Mouse (Mus musculus): ENCODE results near the gene Gbp6. TPM values are rescaled to one million over a fixed set of nuclear protein-coding genes. Genes with fewer than 3 reads are reported as not detected.
"Not testable (repeated sequence)": the region's sequence is repeated elsewhere in the genome, so short reads cannot be mapped to it uniquely, and the experiment has no call there.

Gene Gbp6
- polyA plus RNA-seq, 1 experiment from 2014 or later = 0.19 TPM

DNA sequence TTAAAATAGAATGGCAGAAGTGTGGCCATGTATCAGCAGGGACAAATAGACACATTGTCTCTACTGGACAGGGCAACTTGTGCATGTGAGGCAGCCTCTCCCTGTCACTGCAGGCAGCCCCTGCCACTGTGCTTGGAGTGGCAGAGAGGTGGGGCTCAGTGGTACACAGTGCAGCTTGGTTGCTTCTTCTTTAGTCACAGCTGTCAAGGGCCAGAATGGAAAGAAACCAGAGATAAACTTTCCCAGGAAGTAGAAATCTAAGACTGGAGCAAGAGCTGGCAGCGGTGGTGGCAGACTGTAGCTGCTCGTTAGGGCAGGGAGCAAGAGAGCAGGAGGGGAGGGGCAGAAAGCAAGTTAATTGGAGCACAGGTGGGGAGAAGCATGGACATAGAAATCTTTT, 8.0 kb upstream of the Gbp6 start:
- no peaks in the 10 kb centered on the region for H3K27me3 ChIP-seq (ENCODE audit: control insufficient read depth, insufficient read depth, low read length)
- no peak overlapping the region for H3K4me2 ChIP-seq (ENCODE audit: low read depth, low read length)
- no peak overlapping the region for H3K27ac ChIP-seq (ENCODE audit: low read depth, low read length)
- 49% methylated on average over 2 of the region's 2 CpGs for WGBS
- no peaks in the 10 kb centered on the region for H3K9me3 ChIP-seq (ENCODE audit: control insufficient read depth, low read length)
- ATAC-seq (ENCODE audit: low read depth) = no peak
- no peaks in the 10 kb centered on the region for H3K4me1 ChIP-seq (ENCODE audit: control insufficient read depth, insufficient read depth, low read length)
- no peaks in the 10 kb centered on the region for H3K36me3 ChIP-seq (ENCODE audit: control insufficient read depth, insufficient read depth, low read length)
- H3K9ac ChIP-seq (replicated peaks; ENCODE audit: low read depth, low read length) = no peak overlapping the region
- H3K4me3 ChIP-seq (ENCODE audit: low read depth, low read length) = no peak overlapping the region

- H3K4me1 ChIP-seq (ENCODE audit: control insufficient read depth, insufficient read depth, low read length) = no peaks in the 10 kb centered on the region
- no peak overlapping the region for H3K4me2 ChIP-seq (ENCODE audit: low read depth, low read length)
- 68% methylated on average over 3 of the region's 3 CpGs for WGBS
- no peak for ATAC-seq (ENCODE audit: low read depth)
- H3K36me3 ChIP-seq (ENCODE audit: control insufficient read depth, insufficient read depth, low read length) = no peaks in the 10 kb centered on the region
- H3K27me3 ChIP-seq (ENCODE audit: control insufficient read depth, insufficient read depth, low read length) = no peaks in the 10 kb centered on the region
- no peaks in the 10 kb centered on the region for H3K9me3 ChIP-seq (ENCODE audit: control insufficient read depth, low read length)
- no peak overlapping the region for H3K4me3 ChIP-seq (ENCODE audit: low read depth, low read length)
- H3K27ac ChIP-seq (ENCODE audit: low read depth, low read length) = no peak overlapping the region
- H3K9ac ChIP-seq (replicated peaks; ENCODE audit: low read depth, low read length) = no peak overlapping the region
Observed at GRCm38 (mm10) chr5:105295746-105296145, 2.2 kb upstream of the Gbp6 start.

- Histone ChIP-seq H3K9ac (replicated peaks; ENCODE audit: low read depth, low read length) (no peak overlapping the region), H3K4me2 (ENCODE audit: low read depth, low read length) (no peak overlapping the region), H3K4me1 (ENCODE audit: control insufficient read depth, insufficient read depth, low read length) (no peaks in the 10 kb centered on the region), H3K4me3 (ENCODE audit: low read depth, low read length) (no peak overlapping the region), H3K27me3 (ENCODE audit: control insufficient read depth, insufficient read depth, low read length) (no peaks in the 10 kb centered on the region), H3K9me3 (ENCODE audit: control insufficient read depth, low read length) (no peaks in the 10 kb centered on the region), H3K36me3 (ENCODE audit: control insufficient read depth, insufficient read depth, low read length) (no peaks in the 10 kb centered on the region), H3K27ac (ENCODE audit: low read depth, low read length) (no peak overlapping the region)
- ATAC-seq (ENCODE audit: low read depth) = no peak
- 81% methylated on average over 1 of the region's 1 CpGs for WGBS
Observed at GRCm38 (mm10) chr5:105292492-105292891, 1.0 kb downstream of the Gbp6 start.

- H3K4me1 ChIP-seq (ENCODE audit: control insufficient read depth, insufficient read depth, low read length); H3K9ac ChIP-seq (replicated peaks; ENCODE audit: low read depth, low read length); H3K9me3 ChIP-seq (ENCODE audit: control insufficient read depth, low read length); H3K4me3 ChIP-seq (ENCODE audit: low read depth, low read length); H3K27ac ChIP-seq (ENCODE audit: low read depth, low read length); H3K36me3 ChIP-seq (ENCODE audit: control insufficient read depth, insufficient read depth, low read length); H3K27me3 ChIP-seq (ENCODE audit: control insufficient read depth, insufficient read depth, low read length); H3K4me2 ChIP-seq (ENCODE audit: low read depth, low read length); ATAC-seq (ENCODE audit: low read depth): not testable (repeated sequence)
- 81% methylated on average over 3 of the region's 3 CpGs for WGBS
Observed at GRCm38 (mm10) chr5:105290921-105291320, 2.6 kb downstream of the Gbp6 start.

GRCm38 (mm10) chr5:105260673-105261072, 32.8 kb downstream of the Gbp6 start:
- not testable (repeated sequence) for H3K36me3 ChIP-seq (ENCODE audit: control insufficient read depth, insufficient read depth, low read length); H3K27me3 ChIP-seq (ENCODE audit: control insufficient read depth, insufficient read depth, low read length); H3K4me2 ChIP-seq (ENCODE audit: low read depth, low read length); H3K4me1 ChIP-seq (ENCODE audit: control insufficient read depth, insufficient read depth, low read length); H3K27ac ChIP-seq (ENCODE audit: low read depth, low read length); H3K9ac ChIP-seq (replicated peaks; ENCODE audit: low read depth, low read length); H3K9me3 ChIP-seq (ENCODE audit: control insufficient read depth, low read length); H3K4me3 ChIP-seq (ENCODE audit: low read depth, low read length); ATAC-seq (ENCODE audit: low read depth)
- WGBS = no CpG with 5 or more reads among the region's 3 CpGs

DNA sequence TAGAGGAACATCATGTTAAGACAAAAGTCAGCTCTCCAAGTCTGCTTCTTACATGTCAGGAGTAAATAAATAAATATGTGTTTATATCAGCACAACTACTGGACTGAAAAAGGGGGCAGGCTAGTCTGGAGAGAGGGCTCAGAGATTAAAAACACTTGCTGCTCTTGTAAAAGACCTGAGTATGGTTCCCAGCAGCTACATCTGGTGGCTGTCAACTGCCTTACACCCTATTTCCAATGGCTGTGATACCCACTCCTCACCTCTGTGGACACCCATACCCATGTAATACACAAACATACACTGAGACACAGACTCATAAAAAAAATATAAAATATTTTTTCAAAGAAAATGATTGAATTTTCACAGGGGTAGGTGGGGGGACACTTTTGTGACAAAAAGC, 41.0 kb downstream of the Gbp6 start:
- Histone ChIP-seq H3K9ac (replicated peaks; ENCODE audit: low read depth, low read length) (no peak overlapping the region), H3K4me1 (ENCODE audit: control insufficient read depth, insufficient read depth, low read length) (no peaks in the 10 kb centered on the region), H3K4me3 (ENCODE audit: low read depth, low read length) (no peak overlapping the region), H3K27me3 (ENCODE audit: control insufficient read depth, insufficient read depth, low read length) (no peaks in the 10 kb centered on the region), H3K4me2 (ENCODE audit: low read depth, low read length) (no peak overlapping the region), H3K9me3 (ENCODE audit: control insufficient read depth, low read length) (no peaks in the 10 kb centered on the region), H3K36me3 (ENCODE audit: control insufficient read depth, insufficient read depth, low read length) (no peaks in the 10 kb centered on the region), H3K27ac (ENCODE audit: low read depth, low read length) (no peak overlapping the region)
- no peak for ATAC-seq (ENCODE audit: low read depth)

DNA sequence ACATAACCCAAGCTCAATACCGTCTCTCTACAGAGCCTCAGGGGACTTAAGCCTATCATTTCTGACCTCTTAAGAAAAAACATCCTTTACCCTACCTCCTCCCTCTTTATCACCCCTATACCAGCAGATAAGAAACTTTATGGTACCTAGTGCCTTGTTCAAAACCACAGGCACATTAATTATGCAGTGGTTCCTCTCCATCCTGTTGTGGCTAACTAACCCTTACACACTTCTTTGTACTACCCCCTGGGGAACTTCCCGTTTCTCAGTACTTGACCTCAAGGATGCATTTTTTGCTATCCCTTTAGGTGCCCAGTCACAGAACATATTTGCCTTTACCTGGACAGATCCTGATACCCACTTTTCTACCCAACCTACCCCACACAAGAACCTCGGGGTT, 48.8 kb downstream of the Gbp6 start:
- not testable (repeated sequence) for H3K4me3 ChIP-seq (ENCODE audit: low read depth, low read length); H3K9me3 ChIP-seq (ENCODE audit: control insufficient read depth, low read length); H3K36me3 ChIP-seq (ENCODE audit: control insufficient read depth, insufficient read depth, low read length); ATAC-seq (ENCODE audit: low read depth); H3K9ac ChIP-seq (replicated peaks; ENCODE audit: low read depth, low read length); H3K4me1 ChIP-seq (ENCODE audit: control insufficient read depth, insufficient read depth, low read length); H3K27me3 ChIP-seq (ENCODE audit: control insufficient read depth, insufficient read depth, low read length); H3K27ac ChIP-seq (ENCODE audit: low read depth, low read length); H3K4me2 ChIP-seq (ENCODE audit: low read depth, low read length)
- 79% methylated on average over 3 of the region's 3 CpGs for WGBS

DNA sequence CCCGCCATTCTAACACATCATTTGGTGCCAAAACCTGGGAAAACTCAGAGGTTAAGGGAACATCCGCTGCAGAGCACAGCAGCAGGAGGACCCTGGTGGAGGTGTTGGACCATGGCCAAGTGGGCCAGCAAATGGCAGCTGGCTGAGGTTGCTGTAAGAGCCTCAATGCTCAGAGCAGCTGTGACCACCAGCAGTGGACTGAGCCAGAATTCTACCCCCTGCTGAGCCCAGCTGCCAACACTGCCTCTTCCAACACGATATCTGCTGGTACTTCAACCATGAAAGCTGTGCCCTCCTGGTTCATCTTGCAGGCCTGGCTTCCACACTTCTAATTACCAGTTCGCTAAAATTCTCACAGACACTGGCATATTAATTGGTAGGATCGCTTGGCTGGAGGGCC, 52.5 kb downstream of the Gbp6 start:
- H3K4me1 ChIP-seq (ENCODE audit: control insufficient read depth, insufficient read depth, low read length); H3K36me3 ChIP-seq (ENCODE audit: control insufficient read depth, insufficient read depth, low read length); H3K27me3 ChIP-seq (ENCODE audit: control insufficient read depth, insufficient read depth, low read length); H3K9me3 ChIP-seq (ENCODE audit: control insufficient read depth, low read length); H3K4me3 ChIP-seq (ENCODE audit: low read depth, low read length); H3K27ac ChIP-seq (ENCODE audit: low read depth, low read length); H3K9ac ChIP-seq (replicated peaks; ENCODE audit: low read depth, low read length); H3K4me2 ChIP-seq (ENCODE audit: low read depth, low read length): not testable (repeated sequence)
- peak; percentile 72 for ATAC-seq (ENCODE audit: low read depth)
- 60% methylated on average over 5 of the region's 5 CpGs for WGBS

DNA sequence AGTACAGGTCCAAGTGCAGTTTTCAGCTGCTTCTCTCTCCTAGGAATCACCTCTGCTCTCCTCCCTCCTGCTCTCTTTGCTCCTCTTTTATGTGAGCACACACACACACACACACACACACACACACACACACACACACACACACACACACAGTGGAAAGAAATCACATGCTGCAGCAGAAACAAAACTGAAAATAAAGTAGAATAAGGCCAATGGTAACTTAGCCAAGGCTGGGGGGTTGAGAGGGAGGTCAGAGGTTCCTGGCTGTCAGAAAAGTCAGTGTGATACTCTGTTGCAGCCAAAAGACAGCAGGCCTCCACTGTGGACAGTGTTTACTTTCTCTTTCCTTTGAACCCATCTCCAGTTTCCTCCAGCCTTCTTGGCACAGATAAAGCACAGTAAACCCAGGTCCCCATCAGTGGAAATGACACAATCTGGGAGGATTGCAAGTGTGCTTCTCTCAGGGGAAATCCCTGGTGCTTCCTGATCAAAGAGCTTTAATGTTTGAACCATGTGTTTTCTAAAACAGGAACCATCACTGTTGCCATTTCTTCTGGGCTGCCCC, 53.9 kb downstream of the Gbp6 start, which contains the start of gene Gbp10:
Gene Gbp10, minus strand, starts transcription at position 51 of the 565 bp plus-strand sequence.
- H3K36me3 ChIP-seq (ENCODE audit: control insufficient read depth, insufficient read depth, low read length); H3K27ac ChIP-seq (ENCODE audit: low read depth, low read length); H3K4me3 ChIP-seq (ENCODE audit: low read depth, low read length); H3K27me3 ChIP-seq (ENCODE audit: control insufficient read depth, insufficient read depth, low read length); H3K9ac ChIP-seq (replicated peaks; ENCODE audit: low read depth, low read length); ATAC-seq (ENCODE audit: low read depth); H3K4me2 ChIP-seq (ENCODE audit: low read depth, low read length); H3K9me3 ChIP-seq (ENCODE audit: control insufficient read depth, low read length); H3K4me1 ChIP-seq (ENCODE audit: control insufficient read depth, insufficient read depth, low read length): not testable (repeated sequence)

DNA sequence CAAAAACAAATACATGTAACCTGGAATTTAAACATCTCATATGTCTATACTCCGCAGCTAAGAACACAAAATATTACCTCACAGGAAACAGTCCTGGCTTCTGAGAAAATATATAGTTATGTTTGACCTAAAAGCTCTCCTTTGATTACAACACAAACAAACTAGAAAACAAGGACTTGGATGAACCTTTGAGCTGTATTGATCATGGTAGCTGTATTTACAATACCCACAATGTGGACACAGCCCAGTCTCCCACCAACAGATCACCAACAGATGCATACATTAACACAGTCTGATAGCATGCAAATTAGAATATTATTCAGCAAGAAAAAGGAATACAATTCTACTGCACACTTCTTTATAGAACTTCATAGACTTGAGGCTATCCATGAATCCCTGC, 55.1 kb downstream of the Gbp6 start:
- not testable (repeated sequence) for H3K4me2 ChIP-seq (ENCODE audit: low read depth, low read length); H3K27ac ChIP-seq (ENCODE audit: low read depth, low read length); H3K9ac ChIP-seq (replicated peaks; ENCODE audit: low read depth, low read length); H3K9me3 ChIP-seq (ENCODE audit: control insufficient read depth, low read length); ATAC-seq (ENCODE audit: low read depth); H3K27me3 ChIP-seq (ENCODE audit: control insufficient read depth, insufficient read depth, low read length); H3K36me3 ChIP-seq (ENCODE audit: control insufficient read depth, insufficient read depth, low read length); H3K4me1 ChIP-seq (ENCODE audit: control insufficient read depth, insufficient read depth, low read length); H3K4me3 ChIP-seq (ENCODE audit: low read depth, low read length)
- 96% methylated on average over 1 of the region's 1 CpGs for WGBS
